Mouse (Mus musculus) gastrocnemius, adult 18-20 months (tissue): ENCODE measurements around the gene Sync. TPM values are rescaled to one million over a fixed set of nuclear protein-coding genes. Genes with fewer than 3 reads are reported as not detected.

Experiments
- DNase-seq: peaks from one replicate; pipeline ENCODE4 v3.0.0; 2021; ENCODE audit warnings: low spot score
- microRNA-seq: library from miRNA; unstranded; fragments of <30 nt; microRNA quantifications from one replicate; pipeline ENCODE4 v1.2.0, GENCODE M21; 2021
- total RNA-seq, 2 experiments: library from RNA; stranded (reverse); gene quantifications; 2 replicates each; pipeline ENCODE4 v1.2.3; 2021

The Sync gene
- total RNA-seq, 2 experiments from 2014 or later, result 49.2 to 49.5 TPM

- no peak for DNase-seq
These were observed 70.3 kb downstream of the Sync start for GRCm38 (mm10) chr4:129357613-129358163.

Small RNAs within 50 kb of the gene (microRNA-seq; reads per million reads assigned to microRNA genes)
- not detected for gene Gm22994

Other genes with a start within 250 kb of the Sync start
- gene Rnf19b, start 229.3 kb upstream of the Sync start, total RNA-seq, result 10 to 100 TPM; 23.3 to 24.4 TPM
- not detected for gene Tmem54, start 182.1 kb upstream of the Sync start, total RNA-seq
- gene Hpca, start 165.6 kb upstream of the Sync start, total RNA-seq, result not detected
- gene Fndc5, start 150.6 kb upstream of the Sync start, total RNA-seq, result 10 to 100 TPM; 67.3 to 72.7 TPM
- gene S100pbp, start 97.9 kb upstream of the Sync start, total RNA-seq, result 1 to 10 TPM; 2.9 to 4.1 TPM
- gene Yars, start 97.9 kb upstream of the Sync start, total RNA-seq, result 10 to 100 TPM; 38.8 to 39.5 TPM
- gene C77080, start 26.2 kb upstream of the Sync start, total RNA-seq, result 1 to 10 TPM; 1.4 to 1.8 TPM
- 10 to 100 TPM; 34.6 to 45.1 TPM for gene Rbbp4, start 47.8 kb downstream of the Sync start, total RNA-seq
- gene Zbtb8os, start 48.1 kb downstream of the Sync start, total RNA-seq, result 10 to 100 TPM; 24.9 to 30.2 TPM
- under 1 TPM; 0.59 to 0.82 TPM for gene Zbtb8a, start 90.5 kb downstream of the Sync start, total RNA-seq
- not detected for gene Zbtb8b, start 153.2 kb downstream of the Sync start, total RNA-seq
- 10 to 100 TPM; 36.4 to 41.2 TPM for gene Bsdc1, start 174.0 kb downstream of the Sync start, total RNA-seq
- not detected for gene Tssk3, start 203.4 kb downstream of the Sync start, total RNA-seq
- not detected for gene Fam229a, start 203.6 kb downstream of the Sync start, total RNA-seq
- 1 to 10 TPM in 1 of 2 experiments, under 1 TPM in 1; 0.64 to 1.1 TPM for gene Marcksl1, start 226.0 kb downstream of the Sync start, total RNA-seq